Mouse (Mus musculus): ENCODE data around the gene Itpr2.

DNA sequence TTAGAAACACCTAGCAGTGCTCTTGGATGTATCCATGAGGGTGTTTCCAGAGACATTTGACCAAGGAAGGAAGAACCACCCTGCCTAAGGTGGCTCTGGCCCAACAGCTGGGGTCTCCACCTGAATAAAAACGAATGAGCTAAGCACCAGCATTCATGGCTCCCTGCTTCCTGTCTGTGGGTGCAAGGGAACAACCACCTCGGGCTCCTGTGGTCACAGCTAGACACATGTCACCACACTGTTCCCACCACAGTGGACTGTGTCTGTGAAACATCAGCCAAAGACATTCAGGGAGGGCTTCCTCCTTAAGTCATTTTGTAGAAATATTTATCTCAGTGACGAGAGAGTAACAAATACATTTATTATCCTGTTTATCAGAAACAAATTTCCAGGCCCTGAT is 196.0 kb downstream of the Itpr2 start:
- TF ChIP-seq GATA1 (IDR thresholded peaks at IDR 0.05; ENCODE audit: low read length) (no peak), TAL1 (IDR thresholded peaks at IDR 0.05; ENCODE audit: low read length) (no peak)
